Mouse (Mus musculus): ENCODE measurements around the gene Asphd1. TPM values are rescaled to one million over a fixed set of nuclear protein-coding genes. Genes with fewer than 3 reads are reported as not detected.
A peak's percentile ranks its signal among the peaks of the same experiment; 100 is the strongest.

Gene Asphd1
- polyA plus RNA-seq (2012; rRNA removed), result 0.33 and 0.35 TPM in 2 replicates

- Histone ChIP-seq H3K27ac (ENCODE audit: control insufficient read depth, insufficient read depth, low read length) (no peak within 1 kb of the TSS), H3K36me3 (ENCODE audit: control insufficient read depth, insufficient read depth, low read length) (no peaks in the 10 kb centered on the region), H3K4me3 (ENCODE audit: control insufficient read depth, insufficient read depth, low read length) (peak within 1 kb of the TSS; percentile 2), H3K27me3 (ENCODE audit: control insufficient read depth, insufficient read depth, low read length) (peaks cover 2% of the 10 kb centered on the region; the same call in 1 of the 2 replicates), H3K4me1 (replicated peaks; ENCODE audit: control insufficient read depth, insufficient read depth, low read length) (peaks cover 11% of the 10 kb centered on the region)
- WGBS, result 4% methylated on average over 21 of the region's 21 CpGs
- no peak for DNase-seq
- no peak for TF ChIP-seq POLR2A (IDR thresholded peaks at IDR 0.05; ENCODE audit: control insufficient read depth, extremely low read depth, insufficient read depth, low read length, poor library complexity)
- no peak for TF ChIP-seq CTCF (IDR thresholded peaks at IDR 0.05; ENCODE audit: borderline replicate concordance, control insufficient read depth, extremely low read depth, insufficient read depth, low read length, poor library complexity)
These were observed at the start of gene Asphd1 for GRCm38 (mm10) chr7:126949403-126949792. Gene Asphd1 (minus strand): TSS chr7:126949582.

GRCm38 (mm10) chr7:126996449-126996848 is 47.1 kb upstream of the Asphd1 start:
- Histone ChIP-seq H3K4me1 (replicated peaks; ENCODE audit: control insufficient read depth, insufficient read depth, low read length) (peaks cover 5% of the 10 kb centered on the region; the same call in 1 of the 2 replicates), H3K4me3 (ENCODE audit: control insufficient read depth, insufficient read depth, low read length) (no peak overlapping the region), H3K36me3 (ENCODE audit: control insufficient read depth, insufficient read depth, low read length) (no peaks in the 10 kb centered on the region; the same call in 1 of the 2 replicates), H3K27me3 (ENCODE audit: control insufficient read depth, insufficient read depth, low read length) (no peaks in the 10 kb centered on the region), H3K27ac (ENCODE audit: control insufficient read depth, insufficient read depth, low read length) (no peak overlapping the region)
- 87% methylated on average over 4 of the region's 4 CpGs for WGBS
- TF ChIP-seq POLR2A (IDR thresholded peaks at IDR 0.05; ENCODE audit: control insufficient read depth, extremely low read depth, insufficient read depth, low read length, poor library complexity), result no peak
- TF ChIP-seq CTCF (IDR thresholded peaks at IDR 0.05; ENCODE audit: borderline replicate concordance, control insufficient read depth, extremely low read depth, insufficient read depth, low read length, poor library complexity), result no peak
- DNase-seq, result no peak

DNA sequence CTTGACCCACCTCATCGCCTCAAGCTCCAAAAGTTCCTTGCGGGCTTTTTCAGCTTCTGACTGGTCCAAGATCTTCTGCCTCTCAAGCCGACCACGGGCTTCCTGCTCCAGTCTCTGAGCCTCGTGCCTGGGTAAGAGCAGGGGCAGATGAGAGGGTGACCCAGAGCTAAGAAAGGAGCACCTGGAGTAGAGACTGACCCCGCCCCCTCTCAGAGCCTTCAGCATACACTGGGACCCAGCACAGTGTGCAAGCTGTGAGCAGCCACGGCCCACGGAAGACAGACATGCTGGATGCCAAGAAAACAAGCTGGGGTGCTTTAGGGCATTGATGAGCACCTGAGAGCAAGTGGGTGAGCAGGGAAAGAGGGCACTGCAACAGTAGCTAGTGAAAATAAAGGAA is 39.4 kb upstream of the Asphd1 start:
- Histone ChIP-seq H3K36me3 (ENCODE audit: control insufficient read depth, insufficient read depth, low read length) (no peaks in the 10 kb centered on the region), H3K4me1 (replicated peaks; ENCODE audit: control insufficient read depth, insufficient read depth, low read length) (peaks cover 7% of the 10 kb centered on the region), H3K4me3 (ENCODE audit: control insufficient read depth, insufficient read depth, low read length) (no peak overlapping the region), H3K27me3 (ENCODE audit: control insufficient read depth, insufficient read depth, low read length) (no peaks in the 10 kb centered on the region), H3K27ac (ENCODE audit: control insufficient read depth, insufficient read depth, low read length) (no peak overlapping the region)
- 71% methylated on average over 8 of the region's 8 CpGs for WGBS
- no peak for TF ChIP-seq CTCF (IDR thresholded peaks at IDR 0.05; ENCODE audit: borderline replicate concordance, control insufficient read depth, extremely low read depth, insufficient read depth, low read length, poor library complexity)
- TF ChIP-seq POLR2A (IDR thresholded peaks at IDR 0.05; ENCODE audit: control insufficient read depth, extremely low read depth, insufficient read depth, low read length, poor library complexity), result no peak
- DNase-seq, result no peak

- Histone ChIP-seq H3K27me3 (ENCODE audit: control insufficient read depth, insufficient read depth, low read length) (no peaks in the 10 kb centered on the region), H3K27ac (ENCODE audit: control insufficient read depth, insufficient read depth, low read length) (no peak overlapping the region), H3K4me3 (ENCODE audit: control insufficient read depth, insufficient read depth, low read length) (no peak overlapping the region), H3K36me3 (ENCODE audit: control insufficient read depth, insufficient read depth, low read length) (no peaks in the 10 kb centered on the region), H3K4me1 (replicated peaks; ENCODE audit: control insufficient read depth, insufficient read depth, low read length) (peaks cover 7% of the 10 kb centered on the region)
- WGBS, result 53% methylated on average over 9 of the region's 9 CpGs
- TF ChIP-seq CTCF (IDR thresholded peaks at IDR 0.05; ENCODE audit: borderline replicate concordance, control insufficient read depth, extremely low read depth, insufficient read depth, low read length, poor library complexity) (peak; percentile 83; the same call in 1 of the 2 replicates), POLR2A (IDR thresholded peaks at IDR 0.05; ENCODE audit: control insufficient read depth, extremely low read depth, insufficient read depth, low read length, poor library complexity) (no peak)
- peak; percentile 57 for DNase-seq
These were observed 36.9 kb upstream of the Asphd1 start for GRCm38 (mm10) chr7:126986319-126986718.

DNA sequence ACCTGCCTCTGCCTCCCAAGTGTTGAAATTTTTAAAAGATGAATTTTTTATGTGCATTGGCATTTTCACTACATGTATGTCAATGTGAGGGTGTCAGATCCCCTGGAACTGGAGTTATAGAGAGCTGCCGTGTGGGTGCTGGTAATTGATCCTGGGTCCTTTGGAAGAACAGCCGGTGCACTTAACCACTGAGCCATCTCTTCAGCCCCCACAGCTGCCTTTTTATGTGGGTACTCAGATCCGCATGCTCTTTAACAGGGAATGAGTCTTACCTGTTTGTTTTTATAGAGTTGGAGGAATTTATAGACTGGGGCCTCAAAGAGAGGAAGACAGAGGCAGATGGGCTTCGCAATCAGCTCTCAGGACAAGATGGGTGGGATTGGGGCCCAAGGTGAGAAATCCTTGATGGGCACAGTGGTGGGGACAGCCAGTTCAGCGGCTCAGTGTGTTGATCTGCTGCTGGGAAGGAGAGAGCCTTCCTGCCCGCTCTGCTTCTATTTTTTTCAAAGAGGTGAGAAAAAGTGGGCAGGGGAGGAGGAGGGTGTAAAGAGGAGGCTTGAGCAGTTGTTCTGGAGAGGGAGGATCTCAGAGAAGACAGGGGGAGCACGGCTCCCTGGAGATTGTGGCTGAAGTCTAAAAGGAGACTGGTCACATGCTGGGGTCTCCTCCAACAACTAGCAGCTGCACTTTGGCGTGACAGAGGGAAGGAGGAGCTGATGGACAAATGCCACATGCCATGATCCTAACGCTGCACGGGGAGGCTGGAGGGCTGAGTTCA is 35.5 kb upstream of the Asphd1 start:
- no peak for TF ChIP-seq CTCF (IDR thresholded peaks at IDR 0.05; ENCODE audit: borderline replicate concordance, control insufficient read depth, extremely low read depth, insufficient read depth, low read length, poor library complexity)
- TF ChIP-seq POLR2A (IDR thresholded peaks at IDR 0.05; ENCODE audit: control insufficient read depth, extremely low read depth, insufficient read depth, low read length, poor library complexity), result no peak
- no peak overlapping the region for H3K27ac ChIP-seq (ENCODE audit: control insufficient read depth, insufficient read depth, low read length)
- H3K27me3 ChIP-seq (ENCODE audit: control insufficient read depth, insufficient read depth, low read length), result no peaks in the 10 kb centered on the region
- DNase-seq, result no peak
- 84% methylated on average over 10 of the region's 10 CpGs for WGBS
- no peak overlapping the region for H3K4me3 ChIP-seq (ENCODE audit: control insufficient read depth, insufficient read depth, low read length)
- H3K36me3 ChIP-seq (ENCODE audit: control insufficient read depth, insufficient read depth, low read length), result peaks cover 7% of the 10 kb centered on the region
- peaks cover 7% of the 10 kb centered on the region for H3K4me1 ChIP-seq (replicated peaks; ENCODE audit: control insufficient read depth, insufficient read depth, low read length)

- TF ChIP-seq POLR2A (IDR thresholded peaks at IDR 0.05; ENCODE audit: control insufficient read depth, extremely low read depth, insufficient read depth, low read length, poor library complexity) (no peak), CTCF (IDR thresholded peaks at IDR 0.05; ENCODE audit: borderline replicate concordance, control insufficient read depth, extremely low read depth, insufficient read depth, low read length, poor library complexity) (no peak)
- peaks cover 13% of the 10 kb centered on the region for H3K4me1 ChIP-seq (replicated peaks; ENCODE audit: control insufficient read depth, insufficient read depth, low read length)
- H3K36me3 ChIP-seq (ENCODE audit: control insufficient read depth, insufficient read depth, low read length), result peaks cover 20% of the 10 kb centered on the region
- H3K27ac ChIP-seq (ENCODE audit: control insufficient read depth, insufficient read depth, low read length), result no peak overlapping the region
- WGBS, result 91% methylated on average over 7 of the region's 7 CpGs
- H3K4me3 ChIP-seq (ENCODE audit: control insufficient read depth, insufficient read depth, low read length), result no peak overlapping the region
- no peaks in the 10 kb centered on the region for H3K27me3 ChIP-seq (ENCODE audit: control insufficient read depth, insufficient read depth, low read length)
- DNase-seq, result no peak
These were observed 33.7 kb upstream of the Asphd1 start for GRCm38 (mm10) chr7:126983113-126983512.
